7 mouse cellular contexts compared by ENCODE assay signal in the genomic region with DNA sequence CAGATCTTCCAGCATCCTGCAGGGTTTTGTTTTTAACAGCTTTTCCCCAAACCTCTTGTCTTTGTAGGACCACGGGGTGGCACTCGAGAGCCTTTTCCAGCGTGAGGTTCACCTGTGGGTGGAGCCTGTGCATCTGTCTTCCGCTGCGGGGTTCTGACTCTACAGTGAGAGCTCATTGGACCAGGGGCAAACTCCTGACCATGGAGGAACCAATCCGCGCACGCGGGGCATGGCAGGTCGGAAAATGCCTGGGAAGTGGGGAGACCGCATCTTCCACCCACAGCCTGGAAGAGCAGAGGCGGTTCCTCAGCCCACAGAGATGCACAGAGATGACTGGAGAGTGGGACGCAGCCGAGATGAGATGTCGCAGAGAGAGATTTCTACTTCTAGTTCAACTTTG. TPM values are rescaled to one million over a fixed set of nuclear protein-coding genes. Genes with fewer than 3 reads are reported as not detected.
DNase-seq lines count a peak whose midpoint lies in the region; ATAC-seq lines count a peak whose summit lies in the region.

No protein-coding gene starts in this region.

- intact Hi-C loops in left cerebral cortex, postnatal 36 days (cut with DNase I), result loop anchor here (1.0 to 5.0 kb wide), 3 partner anchors 89 to 149 kb away; no protein-coding TSS in a partner anchor

- peak overlapping the region; percentile 66 for H3K27ac ChIP-seq in intestine, embryonic 16.5 days (ENCODE audit: low read length)
- H3K27ac ChIP-seq in midbrain, embryonic 11.5 days (ENCODE audit: low read depth, low read length), result peak overlapping the region; percentile 53; the same call in 1 of the 2 replicates

- no peaks in the 10 kb centered on the region for H3K36me3 ChIP-seq in intestine, embryonic 16.5 days (ENCODE audit: control insufficient read depth, insufficient read depth, low read length)
- no peaks in the 10 kb centered on the region for H3K36me3 ChIP-seq in midbrain, embryonic 11.5 days (ENCODE audit: control insufficient read depth, insufficient read depth, low read length)

- peak; percentile 100 for ATAC-seq in intestine, embryonic 16.5 days
- ATAC-seq in midbrain, embryonic 11.5 days (ENCODE audit: low FRiP score), result peak; percentile 100

- H3K4me2 ChIP-seq in intestine, embryonic 16.5 days (ENCODE audit: low read depth, low read length), result peak overlapping the region; percentile 66
- peak overlapping the region; percentile 44 for H3K4me2 ChIP-seq in midbrain, embryonic 11.5 days

- H3K9me3 ChIP-seq in intestine, embryonic 16.5 days (ENCODE audit: control insufficient read depth, low read length), result no peaks in the 10 kb centered on the region
- H3K9me3 ChIP-seq in midbrain, embryonic 11.5 days (ENCODE audit: control insufficient read depth, low read length), result no peaks in the 10 kb centered on the region

- no peaks in the 10 kb centered on the region for H3K4me1 ChIP-seq in intestine, embryonic 16.5 days (ENCODE audit: control insufficient read depth, insufficient read depth, low read length)
- no peaks in the 10 kb centered on the region for H3K4me1 ChIP-seq in midbrain, embryonic 11.5 days (ENCODE audit: control insufficient read depth, insufficient read depth, low read length)

- peak; percentile 95 for DNase-seq in adrenal gland, adult 8-10 months
- DNase-seq in embryo, embryonic 9.5 days (ENCODE audit: extremely low spot score), result peak; percentile 92
- DNase-seq in gastrocnemius, postnatal 4 days (ENCODE audit: low spot score in 2 of 2), result peak; percentile 86 to 94
- DNase-seq in left cerebral cortex, postnatal 36 days (ENCODE audit: low spot score in 2 of 2), result peak; percentile 95 to 96
- peak; percentile 98 for DNase-seq in midbrain, embryonic 11.5 days (ENCODE audit: low spot score, missing footprints)
- DNase-seq in skeletal muscle tissue, adult 2 months (ENCODE audit: low read depth, low spot score), result peak; percentile 94

- H3K4me3 ChIP-seq in intestine, embryonic 16.5 days (ENCODE audit: low read length), result peak overlapping the region; percentile 44
- peak overlapping the region; percentile 18; the same call in 1 of the 2 replicates for H3K4me3 ChIP-seq in midbrain, embryonic 11.5 days (ENCODE audit: low read depth, low read length)

- H3K27me3 ChIP-seq in intestine, embryonic 16.5 days (replicated peaks; ENCODE audit: control insufficient read depth, insufficient read depth, low read length), result no peaks in the 10 kb centered on the region
- no peaks in the 10 kb centered on the region for H3K27me3 ChIP-seq in midbrain, embryonic 11.5 days (ENCODE audit: control insufficient read depth, insufficient read depth, low read length)

- H3K9ac ChIP-seq in intestine, embryonic 16.5 days (ENCODE audit: low read depth, low read length), result peak overlapping the region; percentile 58; the same call in 1 of the 2 replicates
- peak overlapping the region; percentile 48; the same call in 1 of the 2 replicates for H3K9ac ChIP-seq in midbrain, embryonic 11.5 days (ENCODE audit: low read length)

- WGBS in intestine, embryonic 16.5 days, result under 1% methylated on average over 15 of the region's 15 CpGs
- 4% methylated on average over 15 of the region's 15 CpGs for WGBS in midbrain, embryonic 11.5 days

RNA-seq across cellular contexts. Expression of gene Rasa2, which starts 38.5 kb away (rescaled TPM):
- total RNA-seq in adrenal gland, adult 8-10 months (2022), result 10 to 100 TPM; 15.3 to 17.6 (median 16.3) TPM
- total RNA-seq in gastrocnemius, postnatal 4 days (2021), result 1 to 10 TPM; 9.7 to 9.8 TPM
- polyA plus RNA-seq in intestine, embryonic 16.5 days (2015; fragmentation: Nextera tagmentation; extraction: Ambion mirVana), result 13.7 and 15.3 TPM in 2 replicates
- 10 to 100 TPM; 31.0 to 32.4 TPM for total RNA-seq in left cerebral cortex, postnatal 36 days (2021)
- polyA plus RNA-seq in midbrain, embryonic 11.5 days (2014; fragmentation: Nextera tagmentation; extraction: Ambion mirVana), result 14.0 and 15.1 TPM in 2 replicates

Comparison
In these comparisons a context has a peak if more than half of its experiments do, and no peak if none do; other contexts are left out.
1. Peak in every context shown above with its lines: DNase-seq, ATAC-seq, H3K4me3 ChIP-seq and H3K27ac ChIP-seq.